Mouse (Mus musculus) adrenal gland, adult 2 months (tissue): ENCODE data around the gene Efna5. TPM values are rescaled to one million over a fixed set of nuclear protein-coding genes. Genes with fewer than 3 reads are reported as not detected.

Experiments used
- DNase-seq: peaks from one replicate; pipeline ENCODE4 v3.0.0; 2021
- polyA plus RNA-seq: library from polyadenylated mRNA; depleted of rRNA; stranded (reverse); fragments of >200 nt; gene quantifications from 2 replicates; pipeline ENCODE4 v1.2.3, GENCODE M21; 2012
- total RNA-seq, 2 experiments: library from RNA; stranded (reverse); gene quantifications; 2 replicates each; pipeline ENCODE4 v1.2.3; 2021

Gene Efna5
- total and polyA plus RNA-seq, 3 experiments = 3.7 to 22.6 (median 20.4) TPM

- DNase-seq = no peak
These were observed 180.1 kb downstream of the Efna5 start for GRCm38 (mm10) chr17:62700791-62701602.

- DNase-seq = no peak
These were observed 186.1 kb downstream of the Efna5 start for GRCm38 (mm10) chr17:62694958-62695437.

DNA sequence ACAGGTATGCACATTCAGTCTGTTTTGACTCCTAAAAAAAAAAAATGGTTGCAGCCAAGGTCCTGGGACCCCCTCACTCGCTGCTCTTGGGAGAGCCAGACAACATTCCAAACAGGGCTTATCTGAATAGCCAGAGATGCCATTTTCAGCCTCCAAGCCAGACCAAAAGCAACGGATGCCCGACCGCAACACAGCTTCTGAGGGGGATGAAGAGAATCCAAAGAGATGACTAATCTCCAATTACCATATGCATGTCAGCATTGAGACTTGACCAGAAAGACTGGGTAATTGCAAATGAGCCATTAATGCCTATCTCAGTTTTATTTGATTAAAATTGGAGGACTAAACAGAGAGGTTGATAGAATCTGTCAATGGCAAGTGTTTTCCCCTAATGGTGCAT lies 188.9 kb downstream of the Efna5 start:
- DNase-seq = no peak

DNA sequence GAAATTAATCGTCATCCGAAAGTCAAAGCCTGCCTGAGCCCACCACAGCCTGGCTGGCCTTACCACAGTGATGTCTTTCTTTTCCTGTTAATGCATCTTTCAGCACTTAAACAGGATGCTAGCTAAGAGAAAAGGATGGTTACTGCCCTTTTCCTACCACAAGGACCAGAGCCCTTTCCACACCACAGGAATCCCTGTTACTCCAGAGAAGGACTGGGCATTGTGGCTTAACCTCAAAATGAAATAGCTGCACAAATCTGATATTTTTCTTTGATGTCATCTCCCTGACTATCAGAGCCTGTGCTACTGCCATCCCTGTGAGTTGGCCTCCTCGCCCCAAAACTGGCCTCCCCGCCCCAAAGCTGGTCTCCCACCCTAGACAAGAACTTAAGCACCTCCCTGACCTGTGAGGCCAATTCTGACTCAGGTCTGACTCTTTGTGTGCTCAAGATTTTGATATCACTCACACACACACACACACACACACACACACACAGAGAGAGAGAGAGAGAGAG lies 189.9 kb downstream of the Efna5 start:
- no peak for DNase-seq

GRCm38 (mm10) chr17:62690256-62690655 lies 190.9 kb downstream of the Efna5 start:
- DNase-seq = no peak

GRCm38 (mm10) chr17:62689646-62690045 lies 191.5 kb downstream of the Efna5 start:
- DNase-seq = no peak

DNA sequence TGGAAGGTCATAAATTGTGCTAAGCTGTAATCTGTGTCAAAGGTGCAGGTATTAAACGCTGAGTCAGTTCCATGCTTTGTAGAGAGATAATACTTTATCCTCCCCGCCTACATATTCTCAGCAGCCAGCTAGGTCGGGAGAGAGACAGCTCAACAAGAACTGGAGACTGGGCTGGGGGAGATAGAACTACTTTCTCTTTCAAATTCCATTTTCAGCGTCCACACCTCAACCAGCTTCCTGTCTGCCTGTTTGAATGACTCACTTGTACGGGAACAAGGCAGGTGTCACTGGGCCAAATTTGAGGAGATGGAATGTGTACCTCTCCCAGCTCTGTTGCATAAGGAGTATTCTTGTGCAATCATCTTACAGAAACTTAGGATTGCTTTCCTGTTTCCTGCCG lies 193.7 kb downstream of the Efna5 start:
- DNase-seq = peak; percentile 42

DNA sequence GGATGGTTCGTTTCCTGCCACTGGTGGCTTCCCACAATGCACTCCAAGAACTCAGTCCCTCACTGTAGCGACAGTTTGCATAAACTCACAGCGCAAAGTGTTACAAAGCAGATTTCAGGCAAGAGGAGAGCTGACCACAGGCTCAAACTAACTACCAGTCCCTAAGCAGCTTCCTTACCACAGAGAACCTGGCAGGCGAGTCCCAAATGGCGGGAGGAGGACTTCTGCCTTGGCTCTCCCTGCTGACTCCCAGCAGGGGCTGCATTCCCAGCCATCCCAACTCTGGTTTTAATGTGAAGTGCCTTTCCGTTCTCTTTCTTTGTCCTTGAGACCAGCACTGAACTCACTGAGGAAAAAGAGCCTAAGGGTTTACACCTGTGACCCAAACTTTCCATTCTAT lies 195.9 kb downstream of the Efna5 start:
- no peak for DNase-seq

DNA sequence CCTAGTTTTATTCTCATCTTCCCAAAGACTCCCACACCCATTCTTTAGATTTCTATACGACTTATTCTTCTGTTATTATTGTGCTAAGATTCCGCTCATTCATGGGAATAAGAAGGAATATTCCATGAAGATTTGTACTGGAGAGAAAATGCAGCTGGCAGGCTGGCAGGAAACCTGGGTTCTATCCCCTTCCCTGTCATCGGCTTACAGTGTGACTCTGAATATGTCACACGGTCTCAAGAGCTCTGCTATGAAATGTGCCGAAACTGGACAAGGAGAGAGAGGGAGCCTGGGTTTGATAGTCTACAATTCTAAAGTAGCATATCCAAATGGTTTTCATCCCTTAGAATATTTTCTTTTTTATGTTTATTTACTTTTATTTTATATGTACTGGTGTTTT lies 198.0 kb downstream of the Efna5 start:
- DNase-seq = no peak

GRCm38 (mm10) chr17:62681726-62682125 lies 199.4 kb downstream of the Efna5 start:
- DNase-seq = no peak

GRCm38 (mm10) chr17:62680737-62681136 lies 200.4 kb downstream of the Efna5 start:
- DNase-seq = no peak

DNA sequence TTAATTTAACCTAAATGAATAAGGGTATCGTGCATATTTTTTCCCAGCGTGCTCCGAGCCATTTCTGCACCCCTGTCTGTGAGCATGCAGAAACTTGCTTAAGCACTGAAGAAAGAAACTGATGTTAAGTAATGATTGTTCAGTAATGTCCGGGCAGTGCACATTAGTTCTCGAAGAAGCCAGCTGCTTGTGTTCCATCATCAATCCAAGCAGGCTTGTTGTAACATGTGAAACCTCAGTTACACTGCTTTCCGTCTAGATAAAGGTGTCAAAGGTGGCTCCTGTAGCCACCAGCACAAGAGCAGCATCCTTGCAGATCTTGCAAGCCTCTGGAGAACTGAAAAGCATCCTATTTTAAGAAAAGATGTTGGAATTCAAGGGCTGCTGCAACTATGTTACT lies 204.3 kb downstream of the Efna5 start:
- DNase-seq = no peak

DNA sequence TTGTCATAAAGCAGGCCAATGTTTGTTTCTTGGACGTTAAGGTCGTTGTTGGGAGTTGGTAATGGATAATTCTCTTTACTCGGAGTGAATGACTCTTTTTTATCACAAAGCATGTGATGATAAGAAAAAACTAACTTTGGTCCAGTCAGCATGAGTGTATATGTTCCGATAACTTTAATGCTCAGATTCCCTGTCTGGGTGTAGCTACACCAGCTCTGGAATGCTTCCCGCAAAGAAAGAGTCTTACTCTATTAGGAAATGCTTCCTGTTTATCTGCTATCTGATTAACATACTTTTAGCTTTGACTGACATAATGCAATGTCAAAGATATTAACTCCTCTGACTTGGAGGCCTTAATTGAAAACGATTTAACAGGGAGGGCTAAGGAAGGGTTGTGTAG lies 204.7 kb downstream of the Efna5 start:
- DNase-seq = no peak

DNA sequence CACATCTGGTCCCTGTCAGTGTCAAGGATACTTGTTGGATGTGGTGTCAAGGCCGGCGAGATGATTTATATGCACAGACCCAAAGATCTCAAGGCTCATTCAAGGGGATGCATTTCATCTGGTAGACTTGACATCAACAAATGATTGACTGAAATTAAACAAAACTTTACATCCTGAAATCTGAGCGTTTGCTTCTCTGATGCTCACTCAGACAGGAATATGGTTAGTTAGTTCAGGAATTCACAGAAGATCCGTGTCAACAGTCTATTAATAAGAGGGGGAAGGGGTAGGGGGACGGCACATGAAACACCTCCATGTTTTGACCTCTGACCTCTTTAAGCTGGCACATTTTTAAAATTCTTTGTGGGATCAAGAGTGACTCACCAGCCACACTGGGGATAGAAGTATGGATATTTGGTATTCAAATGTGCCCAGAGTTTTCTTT lies 205.3 kb downstream of the Efna5 start:
- no peak for DNase-seq

DNA sequence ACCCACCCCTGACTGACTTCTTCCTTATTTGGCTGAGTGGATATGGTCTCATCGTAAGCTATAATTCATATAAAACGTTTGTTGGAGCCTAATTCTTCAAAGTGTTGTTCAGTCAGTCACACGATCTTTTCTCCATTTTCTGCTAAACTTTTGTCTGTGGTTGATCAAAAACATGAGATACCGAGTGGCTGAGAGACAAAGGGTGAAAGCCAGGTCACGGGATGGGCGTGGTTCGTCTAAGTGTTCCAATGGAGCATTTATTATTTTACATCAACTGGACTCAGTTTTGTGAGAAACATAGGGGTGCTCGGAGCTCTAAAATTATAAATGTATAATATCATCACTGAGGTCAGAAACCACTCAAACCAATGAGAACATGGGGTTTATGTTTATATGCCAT lies 209.0 kb downstream of the Efna5 start:
- no peak for DNase-seq

- no peak for DNase-seq
These were observed 214.4 kb downstream of the Efna5 start for GRCm38 (mm10) chr17:62666761-62667160.

GRCm38 (mm10) chr17:62665823-62666222 lies 215.3 kb downstream of the Efna5 start:
- no peak for DNase-seq

DNA sequence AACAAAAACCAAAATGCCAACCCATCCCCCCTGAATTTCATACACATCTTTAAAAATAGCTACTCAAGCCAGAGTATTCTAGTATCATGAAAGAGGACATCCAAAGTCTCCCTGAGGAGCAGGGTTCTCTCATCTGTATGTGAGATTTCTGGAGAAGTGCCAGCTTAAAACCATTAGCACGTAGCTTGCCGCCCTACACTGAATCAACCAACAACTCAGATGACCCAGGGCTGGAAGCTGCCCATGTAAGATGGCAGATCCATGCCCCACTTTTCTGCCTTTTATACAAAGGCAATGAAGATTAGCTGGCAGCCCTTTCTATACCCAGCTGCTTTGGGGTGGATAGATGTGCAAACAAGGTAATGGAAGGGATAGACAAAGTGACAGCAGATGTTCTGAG lies 216.4 kb downstream of the Efna5 start:
- DNase-seq = no peak

DNA sequence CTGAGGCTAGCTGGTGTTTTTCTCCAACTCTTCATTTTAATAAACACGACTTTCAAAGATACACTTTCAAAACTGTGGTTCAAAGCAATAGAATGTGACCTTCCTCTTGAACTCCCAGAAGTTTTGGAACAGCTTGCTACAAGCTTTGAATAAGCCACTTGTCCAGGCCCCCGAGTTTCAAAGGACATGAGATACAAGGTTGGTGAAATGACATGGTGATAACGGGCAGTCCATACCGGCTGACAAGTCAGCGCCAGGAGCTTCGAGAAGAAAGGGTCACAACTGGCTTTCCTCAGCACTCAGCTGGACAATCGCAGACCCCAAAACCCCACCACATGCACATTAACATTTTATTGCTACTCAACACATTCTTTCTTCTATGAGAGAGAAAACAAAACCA lies 219.3 kb downstream of the Efna5 start:
- DNase-seq = no peak

- DNase-seq = no peak
These were observed 221.5 kb downstream of the Efna5 start for GRCm38 (mm10) chr17:62659501-62660175.

DNA sequence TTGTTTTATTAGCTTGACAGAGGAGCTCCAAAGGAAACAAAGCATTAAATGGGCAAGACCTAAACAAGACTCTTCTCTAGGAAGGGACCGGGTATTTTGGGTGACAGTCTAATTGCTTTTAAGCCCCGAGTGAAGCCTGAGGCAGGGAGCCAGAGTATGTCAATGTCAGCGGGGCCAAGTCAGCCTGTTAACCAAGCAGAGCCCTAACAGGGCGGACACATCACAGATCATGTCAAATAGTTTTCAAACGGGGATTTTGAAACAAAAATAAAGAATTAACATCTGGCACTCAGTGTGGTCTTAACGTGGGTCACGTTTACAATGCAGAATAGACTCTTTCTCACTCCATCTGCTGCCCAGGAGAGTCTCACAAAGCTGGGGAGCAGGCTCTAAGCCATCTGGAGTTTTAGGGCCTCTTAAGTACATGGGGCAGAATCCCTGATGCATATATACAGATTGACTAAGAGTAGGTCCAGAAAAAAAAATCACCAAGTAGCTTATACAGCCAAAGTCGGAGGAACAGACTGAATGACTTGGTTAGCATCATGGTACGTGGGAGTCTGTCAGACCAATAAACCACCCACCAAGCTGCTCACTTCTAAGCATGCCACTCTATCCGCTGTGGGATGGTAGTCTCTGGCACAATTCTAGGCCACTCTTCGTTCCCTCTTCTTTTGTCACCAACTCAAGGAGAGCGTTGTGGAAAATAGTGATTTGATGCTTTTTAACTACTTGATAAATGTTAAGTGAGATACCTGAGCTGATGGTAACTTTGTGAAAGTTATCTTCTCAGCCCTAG lies 223.1 kb downstream of the Efna5 start:
- no peak for DNase-seq

DNA sequence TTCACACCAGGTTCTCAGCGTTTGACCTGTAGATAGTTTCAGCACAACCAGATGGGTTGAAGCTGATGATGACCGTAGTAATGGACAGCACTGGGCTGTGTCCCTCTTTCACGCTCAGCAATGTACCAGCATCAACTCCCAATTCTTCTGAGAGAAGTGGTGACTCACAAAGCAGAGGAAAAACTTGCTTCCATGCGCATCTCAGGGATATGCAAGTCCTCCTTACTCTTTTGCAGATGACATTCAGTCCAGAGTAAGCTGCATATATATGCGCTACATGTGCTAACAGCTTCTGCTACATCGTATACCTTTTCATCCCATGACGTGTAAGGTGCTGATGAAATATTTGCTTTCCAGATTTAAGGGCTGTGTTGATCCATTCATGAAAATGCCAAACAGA lies 224.1 kb downstream of the Efna5 start:
- no peak for DNase-seq
